Mouse (Mus musculus): ENCODE data around the gene Ccdc51.

Ccdc51 gene

DNA sequence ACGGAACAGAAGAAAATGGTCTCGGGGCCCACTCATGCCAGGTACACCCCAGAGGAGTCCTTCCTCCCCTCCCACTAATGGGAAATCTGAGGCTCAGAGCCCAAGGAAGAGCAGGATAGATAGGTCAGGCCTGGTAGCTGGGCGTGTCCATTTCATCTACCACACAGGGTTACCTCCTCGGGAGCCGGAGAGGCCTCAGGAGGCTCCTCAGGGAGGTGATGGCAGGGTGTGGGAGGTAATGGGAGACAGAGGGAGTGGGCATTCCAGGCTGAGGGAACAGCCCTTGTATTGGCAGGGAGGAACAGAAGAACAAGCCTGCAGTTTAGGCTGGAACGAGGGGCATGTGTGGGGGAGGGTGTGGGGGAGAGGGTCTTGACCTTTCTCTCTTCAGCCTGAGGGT is 14.6 kb downstream of the Ccdc51 start:
- DNase-seq (ENCODE audit: low spot score): no peak

GRCm38 (mm10) chr9:109097291-109097690 is 15.0 kb downstream of the Ccdc51 start:
- no peak for DNase-seq (ENCODE audit: low spot score)

DNA sequence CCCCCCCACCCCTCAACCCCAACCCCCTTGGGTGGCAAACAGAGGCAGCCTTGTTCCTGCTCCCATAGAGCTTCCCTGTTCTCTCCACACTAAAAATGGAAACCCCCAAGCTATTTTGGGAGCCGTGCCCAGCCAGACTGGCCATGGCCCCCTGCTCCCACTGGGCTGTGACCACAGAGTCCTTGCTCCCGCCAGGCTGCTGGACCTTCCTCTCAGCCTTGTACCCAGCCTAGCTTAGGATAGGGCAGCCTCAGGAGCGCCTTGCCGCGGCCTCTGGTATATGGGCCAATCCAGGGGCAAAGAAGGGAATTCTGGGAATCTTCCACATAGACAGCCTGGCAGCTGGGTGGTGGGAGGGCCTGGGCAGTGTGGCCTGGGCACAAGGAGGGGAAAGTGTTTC is 15.5 kb downstream of the Ccdc51 start:
- DNase-seq (ENCODE audit: low spot score): no peak

- no peak for DNase-seq (ENCODE audit: low spot score)
Measured at GRCm38 (mm10) chr9:109098366-109098765, 16.1 kb downstream of the Ccdc51 start.

- DNase-seq (ENCODE audit: low spot score): no peak
Measured at GRCm38 (mm10) chr9:109098969-109099368, 16.7 kb downstream of the Ccdc51 start.

DNA sequence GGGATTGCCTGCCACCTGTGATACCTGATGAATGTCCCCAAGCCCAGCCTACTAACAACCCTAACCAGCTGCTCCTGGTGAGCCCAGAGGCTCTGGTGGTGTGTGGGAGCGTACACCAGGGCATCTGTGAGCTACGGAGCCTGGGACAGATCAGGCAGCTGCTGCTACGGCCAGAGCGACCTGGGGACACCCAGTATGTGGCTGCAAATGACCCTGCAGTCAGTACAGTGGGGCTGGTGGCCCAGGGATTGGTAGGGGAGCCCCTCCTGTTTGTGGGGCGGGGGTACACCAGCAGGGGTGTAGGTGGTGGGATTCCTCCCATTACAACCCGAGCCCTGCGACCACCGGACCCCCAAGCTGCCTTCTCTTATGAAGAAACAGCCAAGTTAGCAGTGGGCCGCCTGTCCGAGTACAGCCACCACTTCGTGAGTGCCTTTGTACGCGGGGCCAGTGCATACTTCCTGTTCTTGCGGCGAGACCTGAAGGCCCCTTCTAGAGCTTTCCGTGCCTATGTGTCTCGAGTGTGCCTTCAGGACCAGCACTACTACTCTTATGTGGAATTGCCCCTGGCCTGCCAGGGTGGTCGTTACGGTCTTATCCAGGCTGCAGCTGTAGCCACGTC is 18.1 kb downstream of the Ccdc51 start:
- DNase-seq (ENCODE audit: low spot score): no peak

GRCm38 (mm10) chr9:109101933-109102445 is 19.7 kb downstream of the Ccdc51 start:
- DNase-seq (ENCODE audit: low spot score): no peak

GRCm38 (mm10) chr9:109102541-109102940 is 20.2 kb downstream of the Ccdc51 start:
- DNase-seq (ENCODE audit: low spot score): no peak

GRCm38 (mm10) chr9:109103250-109103649 is 21.0 kb downstream of the Ccdc51 start:
- no peak for DNase-seq (ENCODE audit: low spot score)

- no peak for DNase-seq (ENCODE audit: low spot score)
Measured at GRCm38 (mm10) chr9:109104083-109104482, 21.8 kb downstream of the Ccdc51 start.

DNA sequence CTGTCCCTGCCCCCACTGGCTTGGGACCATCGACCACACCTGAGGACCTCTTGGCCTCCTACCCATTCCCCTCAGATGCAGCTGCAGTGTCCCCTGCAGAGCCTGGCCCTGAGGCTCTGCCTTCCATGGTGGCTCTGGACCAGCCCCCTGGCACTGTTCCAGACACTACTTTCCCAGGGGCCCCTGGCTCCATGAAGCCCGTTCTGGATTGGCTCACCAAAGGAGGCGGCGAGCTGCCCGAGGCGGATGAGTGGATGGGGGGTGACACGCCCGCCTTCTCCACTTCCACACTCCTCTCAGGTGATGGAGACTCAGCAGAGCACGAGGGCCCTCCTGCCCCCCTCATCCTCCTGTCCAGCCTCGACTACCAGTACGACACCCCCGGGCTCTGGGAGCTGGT is 22.7 kb downstream of the Ccdc51 start:
- DNase-seq (ENCODE audit: low spot score): no peak

DNA sequence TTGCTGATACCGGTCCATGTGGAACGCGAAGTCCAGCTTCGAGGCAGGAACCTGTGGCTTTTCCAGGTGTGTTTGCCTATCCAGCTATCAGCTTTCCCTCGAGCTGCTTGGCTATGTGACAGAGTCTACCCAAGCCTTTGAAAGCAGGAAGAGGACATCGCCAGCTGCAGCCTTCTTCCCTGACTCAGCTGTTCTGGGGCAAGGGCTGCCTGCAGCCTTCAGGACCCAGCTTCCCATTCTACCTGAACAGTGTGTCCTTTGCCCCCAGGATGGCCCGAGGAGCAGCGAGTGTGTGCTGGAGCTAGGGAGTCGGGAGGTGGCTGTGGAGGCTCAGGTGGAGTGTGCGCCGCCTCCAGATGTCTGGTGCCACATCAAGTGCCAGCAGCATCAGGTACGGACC is 23.4 kb downstream of the Ccdc51 start:
- DNase-seq (ENCODE audit: low spot score): no peak

GRCm38 (mm10) chr9:109107341-109107740 is 25.0 kb downstream of the Ccdc51 start:
- no peak for DNase-seq (ENCODE audit: low spot score)

GRCm38 (mm10) chr9:109110240-109110639 is 27.9 kb downstream of the Ccdc51 start:
- DNase-seq (ENCODE audit: low spot score): no peak

GRCm38 (mm10) chr9:109111101-109111500 is 28.8 kb downstream of the Ccdc51 start:
- no peak for DNase-seq (ENCODE audit: low spot score)

DNA sequence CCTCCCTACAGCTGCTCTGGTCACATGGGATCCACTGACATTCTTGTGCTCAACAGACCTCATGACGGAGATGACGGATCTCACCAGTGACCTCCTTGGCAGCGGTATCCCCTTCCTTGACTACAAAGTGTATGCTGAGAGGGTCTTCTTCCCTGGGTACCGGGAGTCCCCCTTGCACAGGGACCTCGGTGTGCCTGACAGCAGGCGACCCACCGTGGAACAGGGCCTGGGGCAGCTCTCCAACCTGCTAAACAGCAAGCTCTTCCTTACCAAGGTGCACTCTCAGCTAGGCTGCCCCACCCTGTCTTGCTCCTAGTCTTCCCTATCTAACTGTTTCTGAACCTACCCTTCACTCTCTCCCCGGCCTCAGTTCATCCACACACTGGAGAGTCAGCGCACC is 29.3 kb downstream of the Ccdc51 start:
- DNase-seq (ENCODE audit: low spot score): no peak

GRCm38 (mm10) chr9:109113331-109113730 is 31.0 kb downstream of the Ccdc51 start:
- DNase-seq (ENCODE audit: low spot score): no peak

GRCm38 (mm10) chr9:109114276-109114675 is 32.0 kb downstream of the Ccdc51 start:
- no peak for DNase-seq (ENCODE audit: low spot score)

DNA sequence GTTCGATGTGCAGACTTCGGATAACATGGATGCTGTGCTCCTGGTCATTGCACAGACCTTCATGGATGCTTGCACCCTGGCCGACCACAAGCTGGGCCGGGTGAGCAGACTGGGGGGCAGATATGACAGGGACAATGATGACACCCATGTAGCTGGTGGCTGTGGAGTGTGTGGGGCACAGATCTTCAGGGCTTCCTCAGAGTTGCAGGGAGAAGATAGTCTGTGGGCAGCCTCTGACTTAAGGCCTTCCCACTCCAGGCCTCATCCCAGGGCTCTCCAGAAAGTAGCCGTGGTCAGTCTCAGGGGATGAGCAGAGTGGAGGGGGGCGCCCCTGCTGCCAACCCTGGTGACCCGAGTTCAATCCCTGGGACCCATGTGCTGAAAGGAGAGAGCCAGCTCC is 32.6 kb downstream of the Ccdc51 start:
- no peak for DNase-seq (ENCODE audit: low spot score)

- no peak for DNase-seq (ENCODE audit: low spot score)
Measured at GRCm38 (mm10) chr9:109116205-109116604, 33.9 kb downstream of the Ccdc51 start.

DNA sequence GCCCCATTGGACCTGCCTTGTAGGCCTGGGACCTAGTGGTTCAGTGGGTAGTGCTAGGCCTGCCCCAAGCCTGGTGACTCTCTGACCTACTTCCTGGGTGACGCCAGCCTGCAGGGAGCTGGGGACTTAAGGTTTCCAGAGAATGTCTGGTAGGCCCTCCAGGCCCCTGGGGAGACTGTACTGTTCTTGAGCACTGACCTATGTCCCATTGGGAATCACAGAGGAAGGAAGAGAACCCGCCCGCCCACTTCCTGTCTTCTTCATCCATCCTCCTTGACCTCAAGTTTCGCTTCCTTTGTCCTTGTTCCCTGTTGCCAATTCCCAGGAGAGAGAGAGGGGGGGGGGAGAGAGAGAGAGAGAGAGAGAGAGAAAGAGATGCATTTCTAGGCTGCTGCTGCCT is 35.8 kb downstream of the Ccdc51 start:
- DNase-seq (ENCODE audit: low spot score): no peak

DNA sequence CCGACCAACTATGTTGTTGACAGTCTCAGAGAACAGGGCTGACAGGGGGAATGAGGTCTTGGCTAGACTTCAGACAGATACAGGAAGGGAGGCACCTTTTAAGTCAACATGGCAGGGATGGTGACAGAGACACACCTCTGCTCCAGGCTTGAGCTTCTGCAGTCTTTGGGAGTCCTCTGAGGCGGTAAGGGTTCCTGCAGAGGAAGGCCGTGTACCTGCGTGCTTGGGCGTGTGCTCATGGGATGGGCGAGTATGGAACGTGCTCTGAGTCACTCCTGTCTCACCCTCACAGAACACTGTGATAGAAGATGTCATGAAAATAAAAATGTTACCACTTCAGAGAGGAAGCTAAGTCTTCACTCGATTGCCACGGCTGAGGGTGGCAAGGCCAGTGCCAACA is 37.3 kb downstream of the Ccdc51 start:
- DNase-seq (ENCODE audit: low spot score): no peak

GRCm38 (mm10) chr9:109120956-109121355 is 38.7 kb downstream of the Ccdc51 start:
- DNase-seq (ENCODE audit: low spot score): no peak

GRCm38 (mm10) chr9:109122553-109123085 is 40.3 kb downstream of the Ccdc51 start:
- peak; percentile 56 for DNase-seq (ENCODE audit: low spot score)

Data from T-cell, adult 2 months (primary cell).